Mouse (Mus musculus) heart, embryonic 16.5 days (tissue): Measurements from ENCODE around the gene Cox15. TPM values are rescaled to one million over a fixed set of nuclear protein-coding genes. Genes with fewer than 3 reads are reported as not detected.

ENCODE experiments used
- polyA plus RNA-seq: library from polyadenylated mRNA; unstranded; fragments of >200 nt; fragmentation: Nextera tagmentation; extraction: Ambion mirVana; gene quantifications from 2 replicates; pipeline ENCODE4 v1.2.1, GENCODE M21; 2015

Gene Cox15
- polyA plus RNA-seq, 1 experiment from 2014 or later = 13.8 TPM

Other genes with a start within 250 kb of the Cox15 start
- gene Got1, start 228.4 kb downstream of the Cox15 start, polyA plus RNA-seq = 271 and 274 TPM in 2 replicates
- not detected in 2 replicates for gene Nkx2-3, start 140.7 kb downstream of the Cox15 start, polyA plus RNA-seq
- 9.5 and 10.9 TPM in 2 replicates for gene Slc25a28, start 78.1 kb downstream of the Cox15 start, polyA plus RNA-seq
- gene Entpd7, start 63.3 kb downstream of the Cox15 start, polyA plus RNA-seq = 5.1 TPM in 2 replicates
- gene Cutc, start within 50 bp of the Cox15 start, polyA plus RNA-seq = 10.6 and 11.4 TPM in 2 replicates
- 0.11 TPM in 1 of 2 replicates, not detected in the other for gene Abcc2, start 29.2 kb upstream of the Cox15 start, polyA plus RNA-seq
- gene Dnmbp, start 187.2 kb upstream of the Cox15 start, polyA plus RNA-seq = 8.5 and 9.8 TPM in 2 replicates
- gene Cpn1, start 233.6 kb upstream of the Cox15 start, polyA plus RNA-seq = 0.45 and 0.57 TPM in 2 replicates